Mouse (Mus musculus) kidney, embryonic 14.5 days (tissue): Measurements from ENCODE around the gene Orm2. TPM values are rescaled to one million over a fixed set of nuclear protein-coding genes. Genes with fewer than 3 reads are reported as not detected.

Experiments
- ATAC-seq: fragments of 200-750 bp; cut with Nextera tagmentation; 2 replicates; pipeline ENCODE4 v1.8.0; 2017; ENCODE audit warnings: moderate number of reproducible peaks, mild to moderate bottlenecking, moderate TSS enrichment, moderate library complexity; ENCODE audit not compliant: low FRiP score, low TSS enrichment
- H3K27ac ChIP-seq: fragments of 300-500 bp; sonication (generic); 2 replicates; pipeline ENCODE4 v1.5.1; 2014; ENCODE audit warnings: low read depth, mild to moderate bottlenecking, low read length, moderate library complexity, mixed read lengths
- H3K27me3 ChIP-seq: fragments of 300-500 bp; sonication (generic); 2 replicates; pipeline ENCODE4 v1.6.1; 2014; ENCODE audit warnings: mild to moderate bottlenecking, low read length; ENCODE audit not compliant: control insufficient read depth, insufficient read depth
- H3K36me3 ChIP-seq: fragments of 300-500 bp; sonication (generic); 2 replicates; pipeline ENCODE4 v1.6.1; 2014; ENCODE audit warnings: low read length, mixed read lengths; ENCODE audit not compliant: control insufficient read depth, insufficient read depth
- H3K4me1 ChIP-seq: fragments of 300-500 bp; sonication (generic); 2 replicates; pipeline ENCODE4 v1.6.1; 2014; ENCODE audit warnings: low read length, mixed read lengths; ENCODE audit not compliant: control insufficient read depth, insufficient read depth
- H3K4me2 ChIP-seq: fragments of 300-500 bp; sonication (generic); replicated peaks from 2 replicates; pipeline ENCODE4 v1.6.1; 2014; ENCODE audit warnings: low read depth, mild to moderate bottlenecking, low read length
- H3K4me3 ChIP-seq: fragments of 300-500 bp; sonication (generic); 2 replicates; pipeline ENCODE4 v1.5.1; 2014; ENCODE audit warnings: mild to moderate bottlenecking, low read length
- H3K9ac ChIP-seq: fragments of 300-500 bp; sonication (generic); 2 replicates; pipeline ENCODE4 v1.6.1; 2014; ENCODE audit warnings: low read depth, mild to moderate bottlenecking, low read length, moderate library complexity
- H3K9me3 ChIP-seq: fragments of 300-500 bp; sonication (generic); 2 replicates; pipeline ENCODE4 v1.6.1; 2016; ENCODE audit warnings: low read length; ENCODE audit not compliant: control insufficient read depth
- WGBS: fragments of 180-500 bp; shearing (Covaris S2); extraction: QIAGEN DNeasy Blood & Tissue Kit; methylation state at CpG from one replicate; pipeline ENCODE4 v1.1.7; 2014; 5-methylcytosine and 5-hydroxymethylcytosine counted together
- polyA plus RNA-seq: library from polyadenylated mRNA; unstranded; fragments of >200 nt; fragmentation: Nextera tagmentation; extraction: Ambion mirVana; gene quantifications from 2 replicates; pipeline ENCODE4 v1.2.1, GENCODE M21; 2014

Orm2 gene
- polyA plus RNA-seq, 1 experiment from 2014 or later, result not detected

GRCm38 (mm10) chr4:63385784-63386183 lies 23.5 kb downstream of the Orm2 start:
- Histone ChIP-seq H3K27ac (no peak overlapping the region), H3K27me3 (no peaks in the 10 kb centered on the region), H3K4me3 (no peak overlapping the region), H3K9ac (no peak overlapping the region), H3K36me3 (peaks cover 43% of the 10 kb centered on the region), H3K4me1 (no peaks in the 10 kb centered on the region), H3K4me2 (no peak overlapping the region), H3K9me3 (no peaks in the 10 kb centered on the region)
- 81% methylated on average over 11 of the region's 11 CpGs for WGBS
- no peak for ATAC-seq

GRCm38 (mm10) chr4:63388029-63388428 lies 25.8 kb downstream of the Orm2 start:
- Histone ChIP-seq H3K27me3 (no peaks in the 10 kb centered on the region), H3K4me1 (no peaks in the 10 kb centered on the region), H3K9me3 (no peaks in the 10 kb centered on the region), H3K9ac (no peak overlapping the region), H3K27ac (no peak overlapping the region), H3K4me2 (no peak overlapping the region), H3K4me3 (no peak overlapping the region), H3K36me3 (peaks cover 34% of the 10 kb centered on the region; the same call in 1 of the 2 replicates)
- ATAC-seq, result no peak
- 82% methylated on average over 6 of the region's 6 CpGs for WGBS

GRCm38 (mm10) chr4:63389121-63389886 lies 27.1 kb downstream of the Orm2 start:
- H3K36me3 ChIP-seq, result peaks cover 25% of the 10 kb centered on the region
- H3K27me3 ChIP-seq, result no peaks in the 10 kb centered on the region
- no peaks in the 10 kb centered on the region for H3K9me3 ChIP-seq
- no peak for ATAC-seq
- H3K4me3 ChIP-seq, result no peak overlapping the region
- WGBS, result 62% methylated on average over 8 of the region's 8 CpGs
- no peak overlapping the region for H3K4me2 ChIP-seq
- H3K4me1 ChIP-seq, result no peaks in the 10 kb centered on the region
- no peak overlapping the region for H3K9ac ChIP-seq
- H3K27ac ChIP-seq, result no peak overlapping the region

- Histone ChIP-seq H3K27ac (no peak overlapping the region), H3K4me3 (no peak overlapping the region), H3K9me3 (no peaks in the 10 kb centered on the region), H3K4me2 (no peak overlapping the region), H3K4me1 (no peaks in the 10 kb centered on the region), H3K27me3 (no peaks in the 10 kb centered on the region), H3K9ac (no peak overlapping the region), H3K36me3 (peaks cover 30% of the 10 kb centered on the region)
- whole genome bisulfite sequencing, result 76% methylated on average over 11 of the region's 11 CpGs
- no peak for ATAC-seq
Observed at GRCm38 (mm10) chr4:63389887-63390528, 27.8 kb downstream of the Orm2 start.

- no peak overlapping the region for H3K4me2 ChIP-seq
- H3K9ac ChIP-seq, result no peak overlapping the region
- no peak overlapping the region for H3K27ac ChIP-seq
- 80% methylated on average over 6 of the region's 6 CpGs for WGBS
- no peaks in the 10 kb centered on the region for H3K9me3 ChIP-seq
- no peaks in the 10 kb centered on the region for H3K27me3 ChIP-seq
- ATAC-seq, result no peak
- no peaks in the 10 kb centered on the region for H3K4me1 ChIP-seq
- H3K4me3 ChIP-seq, result no peak overlapping the region
- H3K36me3 ChIP-seq, result peaks cover 27% of the 10 kb centered on the region
Observed at GRCm38 (mm10) chr4:63391322-63391721, 29.1 kb downstream of the Orm2 start.

- 90% methylated on average over 10 of the region's 10 CpGs for WGBS
- Histone ChIP-seq H3K9me3 (no peaks in the 10 kb centered on the region), H3K4me3 (no peak overlapping the region), H3K27me3 (no peaks in the 10 kb centered on the region), H3K36me3 (peaks cover 13% of the 10 kb centered on the region), H3K4me1 (peaks cover 20% of the 10 kb centered on the region), H3K27ac (no peak overlapping the region), H3K9ac (no peak overlapping the region), H3K4me2 (no peak overlapping the region)
- no peak for ATAC-seq
Observed at GRCm38 (mm10) chr4:63397981-63398537, 35.8 kb downstream of the Orm2 start.

- H3K27me3 ChIP-seq, result no peaks in the 10 kb centered on the region
- no peak for ATAC-seq
- H3K4me1 ChIP-seq, result peaks cover 27% of the 10 kb centered on the region
- 39% methylated on average over 11 of the region's 11 CpGs for WGBS
- no peaks in the 10 kb centered on the region for H3K9me3 ChIP-seq
- H3K36me3 ChIP-seq, result peaks cover 13% of the 10 kb centered on the region
- no peak overlapping the region for H3K9ac ChIP-seq
- H3K27ac ChIP-seq, result peak overlapping the region; percentile 42; the same call in 1 of the 2 replicates
- H3K4me3 ChIP-seq, result no peak overlapping the region
- H3K4me2 ChIP-seq, result no peak overlapping the region
Observed at GRCm38 (mm10) chr4:63398854-63399609, 36.8 kb downstream of the Orm2 start.

GRCm38 (mm10) chr4:63399691-63400270 lies 37.5 kb downstream of the Orm2 start:
- no peak overlapping the region for H3K4me2 ChIP-seq
- H3K9ac ChIP-seq, result no peak overlapping the region
- H3K27ac ChIP-seq, result peak overlapping the region; percentile 42; the same call in 1 of the 2 replicates
- H3K36me3 ChIP-seq, result peaks cover 7% of the 10 kb centered on the region; the same call in 1 of the 2 replicates
- H3K4me1 ChIP-seq, result peaks cover 35% of the 10 kb centered on the region
- 49% methylated on average over 8 of the region's 8 CpGs for WGBS
- no peaks in the 10 kb centered on the region for H3K9me3 ChIP-seq
- no peak for ATAC-seq
- no peaks in the 10 kb centered on the region for H3K27me3 ChIP-seq
- H3K4me3 ChIP-seq, result no peak overlapping the region
